Mouse (Mus musculus) bone marrow, adult 2 months (tissue): ENCODE measurements around the gene Fbxw10.

ENCODE experiments used
- CTCF ChIP-seq: fragments of 200-500 bp; IDR thresholded peaks from 2 replicates; pipeline ENCODE4 v1.5.1; 2011; ENCODE audit warnings: low read length, control low read depth; ENCODE audit not compliant: control insufficient read depth, insufficient read depth
- POLR2A ChIP-seq: fragments of 200-500 bp; IDR thresholded peaks from 2 replicates; pipeline ENCODE4 v1.6.1; 2011; ENCODE audit warnings: low read depth, mild to moderate bottlenecking, control low read depth, low read length, borderline replicate concordance; ENCODE audit not compliant: control insufficient read depth

- TF ChIP-seq POLR2A (no peak), CTCF (no peak)
Measured at GRCm38 (mm10) chr11:62869715-62870371, 23.0 kb downstream of the Fbxw10 start.
